Mouse (Mus musculus) megakaryocyte, embryonic 14.5 days (primary cell): ENCODE results near the gene Tab2.

Experiments used
- FLI1 ChIP-seq: IDR thresholded peaks from 2 replicates; pipeline ENCODE4 v1.6.1; 2012; ENCODE audit warnings: low read length, inconsistent platforms, mixed read lengths
- GATA1 ChIP-seq: IDR thresholded peaks from 3 replicates; pipeline ENCODE4 v1.6.1; 2012; ENCODE audit warnings: mixed read lengths, low read length, inconsistent platforms, borderline replicate concordance

DNA sequence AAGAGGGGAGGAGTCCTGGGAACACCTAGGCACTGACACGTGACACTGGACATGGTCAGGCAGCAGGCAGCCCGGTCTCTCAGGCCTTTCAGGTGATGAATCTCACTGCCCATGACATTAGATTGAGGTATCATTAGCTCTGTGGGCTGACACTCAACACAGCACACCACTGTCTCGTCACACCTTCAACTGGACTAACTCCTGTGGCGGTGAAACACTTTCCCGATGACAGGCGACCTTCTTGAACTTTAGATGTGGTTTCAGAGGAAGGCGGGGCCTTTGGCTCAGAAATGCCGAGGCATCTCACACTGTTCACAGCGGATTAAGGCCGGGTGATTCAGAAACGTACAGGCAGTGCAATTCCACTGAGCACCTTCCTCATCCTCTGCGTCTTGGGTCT lies 48.9 kb downstream of the Tab2 start:
- no peak for TF ChIP-seq GATA1
- no peak for TF ChIP-seq FLI1
